Mouse (Mus musculus): ENCODE data around the gene Il12rb1.

The Il12rb1 gene

GRCm38 (mm10) chr8:70797081-70798070 is 10.9 kb upstream of the Il12rb1 start:
- in situ Hi-C loops (cut with MboI, MseI) = no loop called here

- in situ Hi-C loops (cut with MboI, MseI) = no loop called here
Measured at GRCm38 (mm10) chr8:70798281-70798680, 10.0 kb upstream of the Il12rb1 start.

- in situ Hi-C loops (cut with MboI, MseI) = no loop called here
Measured at GRCm38 (mm10) chr8:70800648-70801047, 7.6 kb upstream of the Il12rb1 start.

- in situ Hi-C loops (cut with MboI, MseI) = no loop called here
Measured at GRCm38 (mm10) chr8:70801156-70801555, 7.1 kb upstream of the Il12rb1 start.

- in situ Hi-C loops (cut with MboI, MseI) = no loop called here
Measured at GRCm38 (mm10) chr8:70801830-70802229, 6.4 kb upstream of the Il12rb1 start.

- in situ Hi-C loops (cut with MboI, MseI) = no loop called here
Measured at GRCm38 (mm10) chr8:70802786-70803510, 5.3 kb upstream of the Il12rb1 start.

- in situ Hi-C loops (cut with MboI, MseI) = no loop called here
Measured at GRCm38 (mm10) chr8:70803761-70804480, 4.3 kb upstream of the Il12rb1 start.

GRCm38 (mm10) chr8:70804481-70805206 is 3.6 kb upstream of the Il12rb1 start, which contains the start of gene Mast3:
Gene Mast3 (minus strand): TSS chr8:70805054.
- in situ Hi-C loops (cut with MboI, MseI) = no loop called here

- in situ Hi-C loops (cut with MboI, MseI) = no loop called here
Measured at GRCm38 (mm10) chr8:70806541-70806940, 1.7 kb upstream of the Il12rb1 start.

GRCm38 (mm10) chr8:70807304-70807703 is 945 bp upstream of the Il12rb1 start:
- in situ Hi-C loops (cut with MboI, MseI) = no loop called here

- in situ Hi-C loops (cut with MboI, MseI) = no loop called here
Measured at GRCm38 (mm10) chr8:70808955-70809701, 879 bp downstream of the Il12rb1 start.

GRCm38 (mm10) chr8:70810962-70811680 is 2.9 kb downstream of the Il12rb1 start:
- in situ Hi-C loops (cut with MboI, MseI) = no loop called here

- in situ Hi-C loops (cut with MboI, MseI) = no loop called here
Measured at GRCm38 (mm10) chr8:70812055-70812454, 3.8 kb downstream of the Il12rb1 start.

GRCm38 (mm10) chr8:70812885-70813284 is 4.6 kb downstream of the Il12rb1 start:
- in situ Hi-C loops (cut with MboI, MseI) = no loop called here

GRCm38 (mm10) chr8:70816679-70817078 is 8.4 kb downstream of the Il12rb1 start:
- in situ Hi-C loops (cut with MboI, MseI) = no loop called here

GRCm38 (mm10) chr8:70820101-70820935 is 12.1 kb downstream of the Il12rb1 start:
- in situ Hi-C loops (cut with MboI, MseI) = no loop called here

GRCm38 (mm10) chr8:70821399-70821962 is 13.2 kb downstream of the Il12rb1 start:
- in situ Hi-C loops (cut with MboI, MseI) = no loop called here

- in situ Hi-C loops (cut with MboI, MseI) = no loop called here
Measured at GRCm38 (mm10) chr8:70821992-70822391, 13.7 kb downstream of the Il12rb1 start.
